Mouse (Mus musculus) midbrain, embryonic 15.5 days (tissue): ENCODE measurements at regions not wholly inside any gene's neighbourhood (a gene's known extent, or its start where the extent isn't known, plus 50 kb on each side); places are given as distances from the start of the nearest gene placed in this dataset.

Experiments used
- ATAC-seq: fragments of 200-750 bp; cut with Nextera tagmentation; replicated peaks from 2 replicates; pipeline ENCODE4 v1.8.0; 2017; ENCODE audit warnings: moderate TSS enrichment
- H3K27ac ChIP-seq: fragments of 300-500 bp; sonication (generic); 2 replicates; pipeline ENCODE4 v1.5.1; 2015; ENCODE audit warnings: mild to moderate bottlenecking, inconsistent platforms
- H3K27me3 ChIP-seq: fragments of 300-500 bp; sonication (generic); replicated peaks from 2 replicates; pipeline ENCODE4 v1.6.1; 2015; ENCODE audit warnings: inconsistent platforms
- H3K36me3 ChIP-seq: fragments of 300-500 bp; sonication (generic); replicated peaks from 2 replicates; pipeline ENCODE4 v1.6.1; 2015; ENCODE audit warnings: inconsistent platforms
- H3K4me1 ChIP-seq: fragments of 300-500 bp; sonication (generic); 2 replicates; pipeline ENCODE4 v1.6.1; 2015; ENCODE audit warnings: inconsistent platforms
- H3K4me2 ChIP-seq: fragments of 300-500 bp; sonication (generic); 2 replicates; pipeline ENCODE4 v1.6.1; 2015; ENCODE audit warnings: inconsistent platforms, mild to moderate bottlenecking, moderate library complexity
- H3K4me3 ChIP-seq: fragments of 300-500 bp; sonication (generic); 2 replicates; pipeline ENCODE4 v1.5.1; 2015; ENCODE audit warnings: mild to moderate bottlenecking, inconsistent platforms
- H3K9ac ChIP-seq: fragments of 300-500 bp; sonication (generic); 2 replicates; pipeline ENCODE4 v1.6.1; 2015; ENCODE audit warnings: mild to moderate bottlenecking, inconsistent platforms
- H3K9me3 ChIP-seq: fragments of 300-500 bp; sonication (generic); 2 replicates; pipeline ENCODE4 v1.6.1; 2016; ENCODE audit warnings: inconsistent platforms
- WGBS: fragments of 180-500 bp; shearing (Covaris S2); methylation state at CpG from one replicate; pipeline ENCODE4 v1.1.7; 2015; ENCODE audit warnings: mixed read lengths; 5-methylcytosine and 5-hydroxymethylcytosine counted together

GRCm38 (mm10) chr5:64703091-64703872 lies 99.9 kb upstream of the Klf3 start:
- H3K4me1 ChIP-seq, result peaks cover 14% of the 10 kb centered on the region; the same call in 1 of the 2 replicates
- no peak overlapping the region for H3K4me2 ChIP-seq
- WGBS, result 40% methylated on average over 9 of the region's 9 CpGs
- peak; percentile 67; the same call in 1 of the 2 replicates for ATAC-seq
- no peak overlapping the region for H3K9ac ChIP-seq
- no peaks in the 10 kb centered on the region for H3K36me3 ChIP-seq
- no peaks in the 10 kb centered on the region for H3K27me3 ChIP-seq
- H3K9me3 ChIP-seq, result no peaks in the 10 kb centered on the region
- H3K27ac ChIP-seq, result 0 out of 2 replicates have a peak overlapping the region, but pooled peaks have one; percentile 29
- H3K4me3 ChIP-seq, result no peak overlapping the region

GRCm38 (mm10) chr5:64704144-64704543 lies 99.0 kb upstream of the Klf3 start:
- 74% methylated on average over 7 of the region's 7 CpGs for WGBS
- Histone ChIP-seq H3K27me3 (no peaks in the 10 kb centered on the region), H3K9ac (no peak overlapping the region), H3K27ac (no peak overlapping the region), H3K4me2 (no peak overlapping the region), H3K36me3 (no peaks in the 10 kb centered on the region), H3K4me1 (peaks cover 14% of the 10 kb centered on the region; the same call in 1 of the 2 replicates), H3K9me3 (no peaks in the 10 kb centered on the region), H3K4me3 (no peak overlapping the region)
- ATAC-seq, result no peak

DNA sequence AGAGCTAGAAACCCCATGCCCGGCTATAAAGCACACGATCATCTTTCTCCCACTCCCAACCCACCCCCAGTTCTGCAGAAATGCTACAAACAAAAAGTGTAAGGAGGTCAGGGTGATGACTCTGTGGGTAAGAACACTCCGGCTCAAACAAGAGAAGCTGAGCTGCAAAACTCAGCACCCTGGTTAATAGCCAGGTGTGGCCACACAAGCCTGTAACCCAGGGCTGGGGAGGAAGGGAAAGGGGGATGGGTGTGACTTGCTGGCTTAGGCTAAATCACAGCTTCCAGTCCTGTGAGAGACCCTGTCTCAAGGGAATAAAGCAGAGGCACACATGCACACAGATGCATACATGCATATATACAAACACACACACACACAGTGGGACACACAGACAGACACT lies 96.6 kb upstream of the Klf3 start:
- no peaks in the 10 kb centered on the region for H3K36me3 ChIP-seq
- no peak overlapping the region for H3K9ac ChIP-seq
- ATAC-seq, result no peak
- H3K9me3 ChIP-seq, result no peaks in the 10 kb centered on the region
- H3K4me2 ChIP-seq, result no peak overlapping the region
- H3K4me1 ChIP-seq, result peaks cover 11% of the 10 kb centered on the region; the same call in 1 of the 2 replicates
- no peak overlapping the region for H3K27ac ChIP-seq
- 87% methylated on average over 3 of the region's 3 CpGs for WGBS
- no peaks in the 10 kb centered on the region for H3K27me3 ChIP-seq
- H3K4me3 ChIP-seq, result no peak overlapping the region

DNA sequence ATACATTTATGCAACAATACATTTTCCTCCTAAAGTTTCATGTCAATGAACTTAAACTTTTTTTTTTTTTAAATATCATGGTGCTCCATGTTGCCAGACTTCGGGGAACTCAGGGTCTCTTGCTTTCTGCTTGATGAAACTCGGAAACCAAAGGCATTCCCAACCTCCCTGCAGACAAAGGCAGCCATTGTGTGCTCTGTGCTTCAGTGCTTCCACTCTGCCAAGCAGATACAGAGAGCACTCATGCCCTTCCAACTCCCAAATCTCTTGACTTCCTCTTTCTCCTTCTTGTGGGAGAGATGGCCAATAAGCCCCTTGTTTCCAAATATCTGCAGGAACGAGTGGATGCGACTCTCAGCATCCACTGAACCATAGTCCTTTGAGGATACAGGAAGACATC lies 94.0 kb upstream of the Klf3 start:
- WGBS, result 9% methylated on average over 4 of the region's 4 CpGs

DNA sequence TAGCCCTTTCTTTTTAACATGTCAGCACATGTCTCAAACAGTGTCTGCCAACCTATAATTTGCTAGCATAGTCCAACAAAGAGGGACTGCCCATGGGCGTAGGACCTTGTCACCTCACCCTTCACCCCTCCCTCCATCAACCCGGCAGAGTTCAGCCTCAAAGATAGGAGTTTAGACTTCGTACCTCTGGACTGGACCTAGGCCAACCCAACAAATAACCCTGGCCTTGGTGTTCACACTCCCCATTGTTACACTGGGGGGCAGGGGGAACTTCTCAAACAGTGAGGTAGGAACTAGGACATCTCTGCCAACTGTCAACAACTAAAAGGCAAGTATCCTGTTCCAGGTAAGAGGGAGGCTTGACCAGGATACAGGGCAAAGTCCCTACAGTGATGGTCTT lies 93.0 kb upstream of the Klf3 start:
- Histone ChIP-seq H3K9me3 (no peaks in the 10 kb centered on the region), H3K27me3 (no peaks in the 10 kb centered on the region), H3K4me1 (peaks cover 4% of the 10 kb centered on the region; the same call in 1 of the 2 replicates), H3K4me3 (no peak overlapping the region), H3K36me3 (no peaks in the 10 kb centered on the region), H3K27ac (no peak overlapping the region), H3K9ac (no peak overlapping the region), H3K4me2 (no peak overlapping the region)
- WGBS, result 80% methylated on average over 3 of the region's 3 CpGs
- no peak for ATAC-seq

More for the DNA sequence above, 94.0 kb upstream of the Klf3 start:
- Histone ChIP-seq H3K27me3 (no peaks in the 10 kb centered on the region), H3K4me3 (no peak overlapping the region), H3K27ac (no peak overlapping the region), H3K4me1 (peaks cover 2% of the 10 kb centered on the region; the same call in 1 of the 2 replicates), H3K36me3 (no peaks in the 10 kb centered on the region), H3K9ac (no peak overlapping the region), H3K4me2 (no peak overlapping the region), H3K9me3 (no peaks in the 10 kb centered on the region)
- ATAC-seq, result no peak

DNA sequence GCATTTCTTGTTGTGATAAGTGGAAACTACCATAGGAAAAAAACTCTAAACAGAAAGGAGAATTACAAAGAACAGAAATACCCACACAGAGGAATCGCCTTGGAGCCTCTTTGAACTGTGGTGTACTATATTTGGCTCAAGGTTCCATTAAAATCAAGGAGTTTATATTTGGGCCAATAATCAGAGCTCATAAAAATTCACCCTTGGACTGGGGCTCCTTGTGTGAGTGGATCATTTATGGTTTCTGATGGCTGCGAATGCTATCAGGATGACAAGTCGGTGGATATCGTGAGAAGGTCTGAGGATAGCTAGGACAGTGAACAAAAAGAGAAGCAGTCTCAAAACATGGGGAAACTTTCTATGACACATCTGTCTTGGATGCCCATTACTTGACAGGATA lies 92.2 kb upstream of the Klf3 start:
- H3K9ac ChIP-seq, result no peak overlapping the region
- H3K9me3 ChIP-seq, result no peaks in the 10 kb centered on the region
- 94% methylated on average over 4 of the region's 4 CpGs for WGBS
- H3K27ac ChIP-seq, result no peak overlapping the region
- no peak overlapping the region for H3K4me2 ChIP-seq
- no peak for ATAC-seq
- H3K27me3 ChIP-seq, result no peaks in the 10 kb centered on the region
- peaks cover 4% of the 10 kb centered on the region; the same call in 1 of the 2 replicates for H3K4me1 ChIP-seq
- H3K4me3 ChIP-seq, result no peak overlapping the region
- H3K36me3 ChIP-seq, result no peaks in the 10 kb centered on the region

GRCm38 (mm10) chr5:64714221-64714653 lies 89.0 kb upstream of the Klf3 start:
- Histone ChIP-seq H3K4me3 (no peak overlapping the region), H3K27ac (no peak overlapping the region), H3K9me3 (no peaks in the 10 kb centered on the region), H3K9ac (no peak overlapping the region), H3K4me2 (no peak overlapping the region), H3K4me1 (peaks cover 4% of the 10 kb centered on the region; the same call in 1 of the 2 replicates), H3K36me3 (no peaks in the 10 kb centered on the region), H3K27me3 (no peaks in the 10 kb centered on the region)
- WGBS, result 20% methylated on average over 10 of the region's 10 CpGs
- no peak for ATAC-seq

DNA sequence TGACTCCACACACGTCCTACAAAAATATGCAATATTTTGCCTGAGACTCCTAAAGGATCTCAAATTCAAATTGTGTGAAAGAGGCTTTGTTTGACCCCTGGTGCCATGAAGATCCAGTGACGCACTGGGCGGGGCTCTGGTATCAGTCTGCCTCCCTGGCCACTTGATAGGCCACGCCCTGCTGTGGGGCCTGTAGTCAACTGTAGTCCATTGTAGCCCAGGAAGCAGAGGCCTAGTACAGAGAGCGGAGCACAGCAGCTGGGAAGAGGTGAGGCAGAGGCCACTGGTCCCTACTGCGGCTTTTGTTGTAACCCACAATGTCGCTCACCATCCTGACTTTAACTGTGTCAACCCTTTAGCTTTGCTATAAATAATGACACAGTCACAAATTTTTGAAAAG lies 88.5 kb upstream of the Klf3 start:
- no peak overlapping the region for H3K27ac ChIP-seq
- H3K9me3 ChIP-seq, result no peaks in the 10 kb centered on the region
- no peak overlapping the region for H3K4me3 ChIP-seq
- WGBS, result 47% methylated on average over 7 of the region's 7 CpGs
- no peak overlapping the region for H3K4me2 ChIP-seq
- H3K27me3 ChIP-seq, result no peaks in the 10 kb centered on the region
- ATAC-seq, result peak; percentile 65; the same call in 1 of the 2 replicates
- H3K36me3 ChIP-seq, result no peaks in the 10 kb centered on the region
- H3K4me1 ChIP-seq, result peaks cover 4% of the 10 kb centered on the region; the same call in 1 of the 2 replicates
- no peak overlapping the region for H3K9ac ChIP-seq

DNA sequence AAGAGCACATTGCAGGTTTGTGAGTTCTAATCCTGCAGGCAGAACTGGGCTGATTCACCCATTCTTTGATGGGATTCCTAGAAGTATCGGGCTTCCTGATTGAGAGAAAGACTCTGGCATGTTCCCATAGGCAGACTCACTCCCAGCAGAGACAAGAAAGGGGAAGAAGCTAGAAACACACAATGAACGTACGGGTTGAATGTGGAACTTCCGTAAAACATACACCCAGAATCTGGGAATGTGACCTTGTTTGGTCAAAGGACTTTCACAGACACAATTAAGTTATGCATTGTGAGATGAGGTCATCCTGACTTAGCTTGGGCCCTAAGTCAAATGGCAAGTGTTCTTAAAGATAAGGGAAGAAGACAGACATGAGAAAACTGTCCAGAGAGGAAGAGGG lies 86.6 kb upstream of the Klf3 start:
- no peak for ATAC-seq
- Histone ChIP-seq H3K36me3 (no peaks in the 10 kb centered on the region), H3K4me1 (peaks cover 4% of the 10 kb centered on the region; the same call in 1 of the 2 replicates), H3K27me3 (no peaks in the 10 kb centered on the region), H3K27ac (no peak overlapping the region), H3K4me3 (no peak overlapping the region), H3K9ac (no peak overlapping the region), H3K9me3 (no peaks in the 10 kb centered on the region), H3K4me2 (no peak overlapping the region)
- 89% methylated on average over 4 of the region's 4 CpGs for WGBS

- Histone ChIP-seq H3K9ac (no peak overlapping the region), H3K4me2 (no peak overlapping the region), H3K4me3 (no peak overlapping the region), H3K36me3 (no peaks in the 10 kb centered on the region), H3K27me3 (no peaks in the 10 kb centered on the region), H3K4me1 (no peaks in the 10 kb centered on the region), H3K27ac (no peak overlapping the region), H3K9me3 (no peaks in the 10 kb centered on the region)
- ATAC-seq, result no peak
Observed at GRCm38 (mm10) chr5:64722211-64722610, 81.0 kb upstream of the Klf3 start.

GRCm38 (mm10) chr5:64727847-64728246 lies 75.3 kb upstream of the Klf3 start:
- Histone ChIP-seq H3K4me2 (no peak overlapping the region), H3K9me3 (no peaks in the 10 kb centered on the region), H3K36me3 (no peaks in the 10 kb centered on the region), H3K4me3 (no peak overlapping the region), H3K4me1 (no peaks in the 10 kb centered on the region), H3K27me3 (no peaks in the 10 kb centered on the region), H3K9ac (no peak overlapping the region), H3K27ac (no peak overlapping the region)
- WGBS, result 88% methylated on average over 2 of the region's 2 CpGs
- no peak for ATAC-seq

GRCm38 (mm10) chr5:64732356-64732755 lies 70.8 kb upstream of the Klf3 start:
- Histone ChIP-seq H3K4me2 (no peak overlapping the region), H3K4me3 (no peak overlapping the region), H3K36me3 (no peaks in the 10 kb centered on the region), H3K9ac (no peak overlapping the region), H3K4me1 (no peaks in the 10 kb centered on the region), H3K27me3 (no peaks in the 10 kb centered on the region), H3K27ac (no peak overlapping the region), H3K9me3 (no peaks in the 10 kb centered on the region)
- no peak for ATAC-seq
- 82% methylated on average over 3 of the region's 3 CpGs for WGBS

DNA sequence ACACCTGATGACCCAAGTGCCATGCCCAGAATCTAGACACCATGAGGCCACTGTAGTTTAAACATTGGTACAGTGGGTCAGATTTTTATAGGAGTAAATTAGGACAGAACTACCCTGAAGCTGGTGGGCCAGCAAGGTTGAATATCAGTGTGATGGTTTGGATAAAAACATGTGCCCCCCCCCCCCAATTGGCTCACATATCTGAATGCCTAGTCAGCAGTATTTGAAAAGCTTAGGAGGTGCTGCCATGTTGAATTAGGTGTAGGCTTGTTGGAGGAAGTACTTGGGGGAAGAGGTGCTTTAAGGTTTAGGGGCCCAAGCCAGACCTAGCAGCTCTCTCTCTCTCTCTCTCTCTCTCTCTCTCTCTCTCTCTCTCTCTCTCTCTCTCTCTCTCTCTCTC lies 66.2 kb upstream of the Klf3 start:
- no peaks in the 10 kb centered on the region for H3K9me3 ChIP-seq
- no peaks in the 10 kb centered on the region for H3K36me3 ChIP-seq
- H3K27me3 ChIP-seq, result no peaks in the 10 kb centered on the region
- H3K4me2 ChIP-seq, result no peak overlapping the region
- H3K9ac ChIP-seq, result no peak overlapping the region
- H3K4me3 ChIP-seq, result no peak overlapping the region
- H3K4me1 ChIP-seq, result peaks cover 20% of the 10 kb centered on the region; the same call in 1 of the 2 replicates
- no peak for ATAC-seq
- H3K27ac ChIP-seq, result no peak overlapping the region
